Mouse (Mus musculus) C3H10T1/2 (cell line): ENCODE data around the gene Insig1. TPM values are rescaled to one million over a fixed set of nuclear protein-coding genes. Genes with fewer than 3 reads are reported as not detected.

Experiments used
- polyA plus RNA-seq, 2 experiments: library from polyadenylated mRNA; unstranded; fragments of >200 nt; fragmentation: generic; extraction: Trizol; gene quantifications; one replicate each; pipeline ENCODE4 v1.2.1; 2012; ENCODE audit warnings: missing spikeins in 2 of 2

Insig1 gene
- 10 to 100 TPM in 1 of 2 experiments, 1 to 10 TPM in 1; 5.1 to 43.6 TPM for polyA plus RNA-seq

GRCm38 (mm10) chr5:28070828-28071455, at the start of gene Insig1:
Gene Insig1, plus strand, starts transcription at chr5:28071363.

Other genes with a start within 250 kb of the Insig1 start
- gene Htr5a, start 229.2 kb upstream of the Insig1 start, polyA plus RNA-seq = not detected
- gene En2, start 94.3 kb downstream of the Insig1 start, polyA plus RNA-seq = not detected
- not detected for gene Cnpy1, start 174.4 kb downstream of the Insig1 start, polyA plus RNA-seq
- gene Rbm33, start 245.8 kb downstream of the Insig1 start, polyA plus RNA-seq = 1 to 10 TPM in 1 of 2 experiments, under 1 TPM in 1; 0.90 to 6.8 TPM